Mouse (Mus musculus) liver, embryonic 14.5 days (tissue): Measurements from ENCODE around the gene Chrd.

ENCODE experiments used
- CTCF ChIP-seq: IDR thresholded peaks from 2 replicates; pipeline ENCODE4 v1.5.1; 2016; ENCODE audit warnings: antibody characterized with exemption, low read depth, control low read depth
- EP300 ChIP-seq: IDR thresholded peaks from 2 replicates; pipeline ENCODE4 v1.6.1; 2016; ENCODE audit warnings: antibody characterized with exemption, low read depth

DNA sequence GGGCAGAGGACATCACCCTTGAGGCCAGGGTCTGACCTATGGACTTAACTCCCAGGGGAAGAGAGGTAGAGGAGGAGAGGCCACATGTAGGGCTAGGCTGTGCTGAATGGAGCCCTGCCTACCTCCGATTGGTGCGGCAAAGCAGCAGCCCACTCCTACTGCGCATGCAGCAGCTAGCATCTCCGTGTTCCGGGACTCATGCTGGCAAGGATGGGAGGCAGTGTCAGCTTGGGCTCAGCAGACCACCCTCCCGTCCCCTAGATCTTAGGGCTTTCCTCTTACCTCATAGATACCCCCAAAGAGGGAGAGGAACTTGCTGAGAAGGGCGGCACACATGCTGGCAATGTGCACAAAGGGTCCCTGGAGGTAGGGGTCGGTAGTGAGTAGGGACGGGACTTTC is 20.7 kb upstream of the Chrd start:
- TF ChIP-seq CTCF (no peak), EP300 (no peak)
